Mouse (Mus musculus): ENCODE data around the gene Sh2d4b. TPM values are rescaled to one million over a fixed set of nuclear protein-coding genes. Genes with fewer than 3 reads are reported as not detected.
A peak's percentile ranks its signal among the peaks of the same experiment; 100 is the strongest.

The Sh2d4b gene
- polyA plus RNA-seq, 1 experiment from 2014 or later: 1.4 TPM

- Histone ChIP-seq H3K27me3 (no peaks in the 10 kb centered on the region), H3K36me3 (no peaks in the 10 kb centered on the region), H3K4me3 (replicated peaks) (no peak overlapping the region), H3K9ac (replicated peaks) (no peak overlapping the region), H3K4me1 (replicated peaks) (no peaks in the 10 kb centered on the region), H3K9me3 (no peaks in the 10 kb centered on the region), H3K27ac (no peak overlapping the region), H3K4me2 (replicated peaks) (no peak overlapping the region)
- no peak for ATAC-seq
- 92% methylated on average over 5 of the region's 5 CpGs for WGBS
Observed at GRCm38 (mm10) chr14:40816715-40817114, 76.4 kb downstream of the Sh2d4b start.

- no peaks in the 10 kb centered on the region for H3K27me3 ChIP-seq
- H3K27ac ChIP-seq: no peak overlapping the region
- H3K9ac ChIP-seq (replicated peaks): no peak overlapping the region
- H3K36me3 ChIP-seq: no peaks in the 10 kb centered on the region
- ATAC-seq: peak; percentile 63; the same call in 1 of the 2 replicates
- 48% methylated on average over 1 of the region's 1 CpGs for WGBS
- H3K4me2 ChIP-seq (replicated peaks): no peak overlapping the region
- no peaks in the 10 kb centered on the region for H3K9me3 ChIP-seq
- no peaks in the 10 kb centered on the region for H3K4me1 ChIP-seq (replicated peaks)
- no peak overlapping the region for H3K4me3 ChIP-seq (replicated peaks)
Observed at GRCm38 (mm10) chr14:40791606-40792005, 101.5 kb downstream of the Sh2d4b start.

- H3K27me3 ChIP-seq: no peaks in the 10 kb centered on the region
- no peaks in the 10 kb centered on the region for H3K36me3 ChIP-seq
- no peaks in the 10 kb centered on the region for H3K9me3 ChIP-seq
- no peak overlapping the region for H3K4me3 ChIP-seq (replicated peaks)
- no peaks in the 10 kb centered on the region for H3K4me1 ChIP-seq (replicated peaks)
- WGBS: 25% methylated on average over 3 of the region's 3 CpGs
- H3K9ac ChIP-seq (replicated peaks): no peak overlapping the region
- H3K27ac ChIP-seq: no peak overlapping the region
- H3K4me2 ChIP-seq (replicated peaks): no peak overlapping the region
- peak; percentile 79 for ATAC-seq
Observed at GRCm38 (mm10) chr14:40789110-40789509, 104.0 kb downstream of the Sh2d4b start.

GRCm38 (mm10) chr14:40769097-40770090 lies 123.7 kb downstream of the Sh2d4b start:
- WGBS: 55% methylated on average over 7 of the region's 7 CpGs
- no peak overlapping the region for H3K4me3 ChIP-seq (replicated peaks)
- no peaks in the 10 kb centered on the region for H3K9me3 ChIP-seq
- 0 out of 2 replicates have a peak, but pooled peaks cover 8% of the 10 kb centered on the region for H3K4me1 ChIP-seq (replicated peaks)
- no peak overlapping the region for H3K4me2 ChIP-seq (replicated peaks)
- H3K36me3 ChIP-seq: no peaks in the 10 kb centered on the region
- ATAC-seq: peak; percentile 63
- no peak overlapping the region for H3K27ac ChIP-seq
- H3K9ac ChIP-seq (replicated peaks): no peak overlapping the region
- no peaks in the 10 kb centered on the region for H3K27me3 ChIP-seq

Other genes starting within 250 kb of the Sh2d4b start
- gene Tspan14, start 73.5 kb upstream of the Sh2d4b start, polyA plus RNA-seq (2015; fragmentation: Nextera tagmentation; extraction: Ambion mirVana): 79.7 and 80.4 TPM in 2 replicates
- gene Fam213a, start 120.5 kb upstream of the Sh2d4b start, polyA plus RNA-seq (2015; fragmentation: Nextera tagmentation; extraction: Ambion mirVana): 66.9 and 67.2 TPM in 2 replicates
- gene Dydc2, start 175.9 kb upstream of the Sh2d4b start, polyA plus RNA-seq (2015; fragmentation: Nextera tagmentation; extraction: Ambion mirVana): 0.40 TPM in 1 of 2 replicates, not detected in the other
- gene Dydc1, start 179.6 kb upstream of the Sh2d4b start, polyA plus RNA-seq (2015; fragmentation: Nextera tagmentation; extraction: Ambion mirVana): not detected in 2 replicates
- not detected in 2 replicates for gene Mat1a, start 211.8 kb upstream of the Sh2d4b start, polyA plus RNA-seq (2015; fragmentation: Nextera tagmentation; extraction: Ambion mirVana)
- gene Sftpa1, start 238.5 kb upstream of the Sh2d4b start, polyA plus RNA-seq (2015; fragmentation: Nextera tagmentation; extraction: Ambion mirVana): not detected in 2 replicates